ENCODE assay signal across 33 mouse cellular contexts in the genomic region with DNA sequence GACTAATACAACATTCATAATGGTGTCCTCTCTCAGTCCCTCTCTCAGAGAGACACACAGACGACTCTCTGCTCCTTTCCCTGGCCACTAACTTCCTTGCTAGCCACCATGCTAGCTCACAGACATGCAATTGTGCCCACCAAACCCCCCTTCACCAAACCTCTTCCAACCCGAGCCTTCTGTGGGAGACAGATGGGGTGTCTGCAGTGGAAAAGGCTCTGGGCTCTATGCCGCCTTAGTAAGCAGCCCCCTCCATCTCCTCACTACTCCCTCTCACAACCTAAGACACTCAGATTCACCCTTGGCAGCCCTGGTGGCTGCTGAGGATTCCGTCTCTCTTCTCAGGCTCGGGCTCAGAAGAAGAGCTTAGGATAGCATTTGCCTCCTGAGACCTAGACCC. TPM values are rescaled to one million over a fixed set of nuclear protein-coding genes. Genes with fewer than 3 reads are reported as not detected.
DNase-seq lines count a peak whose midpoint lies in the region; ATAC-seq and TF ChIP-seq lines count a peak whose summit lies in the region.
"Had no signal": no experiment of that assay in that cellular context is flagged by ENCODE, and none has a peak within 500 bp of the region (broad histone marks: within the 10 kb centered on the region; RNA-seq: fewer than 3 reads in every experiment).

No protein-coding gene starts in this region.

- no peaks in the 10 kb centered on the region for H3K27me3 ChIP-seq in hindbrain, embryonic 14.5 days (ENCODE audit: control insufficient read depth, insufficient read depth, low read length)
- H3K27me3 ChIP-seq in hindbrain, embryonic 12.5 days, result peaks cover 10% of the 10 kb centered on the region
- H3K27me3 ChIP-seq in neural tube, embryonic 13.5 days, result peaks cover 11% of the 10 kb centered on the region
- no peaks in the 10 kb centered on the region for H3K27me3 ChIP-seq in forebrain, embryonic 16.5 days (replicated peaks; ENCODE audit: control insufficient read depth, insufficient read depth, low read length)
- H3K27me3 ChIP-seq in neural tube, embryonic 15.5 days (replicated peaks), result no peaks in the 10 kb centered on the region

- no peak for DNase-seq in hindbrain, embryonic 14.5 days (ENCODE audit: low spot score)
- no peak for DNase-seq in neural tube, embryonic 10.5 days (ENCODE audit: extremely low spot score, low spot score)
- DNase-seq in left cerebral cortex, adult 2 months (ENCODE audit: extremely low spot score in 1 of 2, low spot score in 2 of 2), result no peak
- DNase-seq: adrenal gland, postnatal 25 days; B cell, adult 2 months; cerebellum, adult 2 months; gastrocnemius, adult 2 months; gastrocnemius, postnatal 36 days; heart, adult 18-20 months; heart, postnatal 4 days; liver; lung, embryonic 14.5 days; lung, postnatal 14 days; thymus, adult 18-20 months; thymus, postnatal 25 days had no signal

- WGBS in hindbrain, embryonic 14.5 days, result 50% methylated on average over 5 of the region's 5 CpGs
- WGBS in hindbrain, embryonic 12.5 days, result 43% methylated on average over 5 of the region's 5 CpGs
- WGBS in neural tube, embryonic 13.5 days, result 36% methylated on average over 5 of the region's 5 CpGs
- 32% methylated on average over 5 of the region's 5 CpGs for WGBS in forebrain, embryonic 16.5 days
- WGBS in neural tube, embryonic 15.5 days, result 25% methylated on average over 5 of the region's 5 CpGs

- H3K27ac ChIP-seq in hindbrain, embryonic 14.5 days, result peak overlapping the region; percentile 38; the same call in 1 of the 2 replicates
- H3K27ac ChIP-seq in hindbrain, embryonic 12.5 days, result no peak overlapping the region
- H3K27ac ChIP-seq in neural tube, embryonic 13.5 days (replicated peaks), result peak overlapping the region; percentile 42; the same call in 1 of the 2 replicates
- H3K27ac ChIP-seq in forebrain, embryonic 16.5 days (ENCODE audit: low read length), result peak overlapping the region; percentile 91
- H3K27ac ChIP-seq in neural tube, embryonic 15.5 days (replicated peaks), result peak overlapping the region; percentile 4; the same call in 1 of the 2 replicates
- no peak overlapping the region for H3K27ac ChIP-seq in left cerebral cortex, adult 2 months
- H3K27ac ChIP-seq: gastrocnemius, adult 2 months; kidney, embryonic 15.5 days; liver, embryonic 15.5 days; midbrain, embryonic 10.5 days; stomach, postnatal 0 days had no signal

- H3K9me3 ChIP-seq in hindbrain, embryonic 14.5 days (ENCODE audit: control insufficient read depth, low read length), result no peaks in the 10 kb centered on the region
- no peaks in the 10 kb centered on the region for H3K9me3 ChIP-seq in hindbrain, embryonic 12.5 days (replicated peaks)
- H3K9me3 ChIP-seq in neural tube, embryonic 13.5 days, result no peaks in the 10 kb centered on the region
- no peaks in the 10 kb centered on the region for H3K9me3 ChIP-seq in forebrain, embryonic 16.5 days (ENCODE audit: control insufficient read depth, low read length)
- H3K9me3 ChIP-seq in neural tube, embryonic 15.5 days (replicated peaks), result no peaks in the 10 kb centered on the region
- H3K9me3 ChIP-seq: kidney, embryonic 15.5 days; liver, embryonic 15.5 days; midbrain, embryonic 10.5 days had no signal

- no peak for ATAC-seq in hindbrain, embryonic 14.5 days (ENCODE audit: low FRiP score)
- no peak for ATAC-seq in hindbrain, embryonic 12.5 days (ENCODE audit: low FRiP score)
- no peak for ATAC-seq in neural tube, embryonic 13.5 days (ENCODE audit: low read depth)
- ATAC-seq in forebrain, embryonic 16.5 days, result peak; percentile 56
- ATAC-seq in neural tube, embryonic 15.5 days (ENCODE audit: low FRiP score), result no peak
- ATAC-seq: inflammation-experienced regulatory T-cells, adult 6 months; midbrain, embryonic 16.5 days had no signal

- no peak overlapping the region for H3K9ac ChIP-seq in hindbrain, embryonic 14.5 days
- H3K9ac ChIP-seq in hindbrain, embryonic 12.5 days, result no peak overlapping the region
- H3K9ac ChIP-seq in neural tube, embryonic 13.5 days, result 0 out of 2 replicates have a peak overlapping the region, but pooled peaks have one; percentile 23
- H3K9ac ChIP-seq in forebrain, embryonic 16.5 days (replicated peaks; ENCODE audit: low read depth, low read length), result peak overlapping the region; percentile 16; the same call in 1 of the 2 replicates
- H3K9ac ChIP-seq in neural tube, embryonic 15.5 days (replicated peaks), result no peak overlapping the region
- H3K9ac ChIP-seq: kidney, embryonic 15.5 days; liver, embryonic 15.5 days; lung, embryonic 14.5 days had no signal

- H3K36me3 ChIP-seq in hindbrain, embryonic 14.5 days (replicated peaks; ENCODE audit: control insufficient read depth, insufficient read depth), result no peaks in the 10 kb centered on the region
- no peaks in the 10 kb centered on the region for H3K36me3 ChIP-seq in hindbrain, embryonic 12.5 days
- no peaks in the 10 kb centered on the region for H3K36me3 ChIP-seq in neural tube, embryonic 13.5 days
- H3K36me3 ChIP-seq in forebrain, embryonic 16.5 days (ENCODE audit: control insufficient read depth, insufficient read depth), result no peaks in the 10 kb centered on the region
- no peaks in the 10 kb centered on the region for H3K36me3 ChIP-seq in neural tube, embryonic 15.5 days
- H3K36me3 ChIP-seq: kidney, embryonic 15.5 days; liver, embryonic 15.5 days; midbrain, embryonic 10.5 days had no signal

- H3K4me1 ChIP-seq in hindbrain, embryonic 14.5 days (replicated peaks; ENCODE audit: control insufficient read depth, insufficient read depth, low read length), result peaks cover 46% of the 10 kb centered on the region
- peaks cover 18% of the 10 kb centered on the region for H3K4me1 ChIP-seq in hindbrain, embryonic 12.5 days
- peaks cover 64% of the 10 kb centered on the region for H3K4me1 ChIP-seq in neural tube, embryonic 13.5 days (replicated peaks)
- peaks cover 73% of the 10 kb centered on the region for H3K4me1 ChIP-seq in forebrain, embryonic 16.5 days (replicated peaks; ENCODE audit: control insufficient read depth, insufficient read depth, low read length)
- H3K4me1 ChIP-seq in neural tube, embryonic 15.5 days, result peaks cover 53% of the 10 kb centered on the region
- H3K4me1 ChIP-seq: liver, embryonic 15.5 days had no signal

- intact Hi-C loops in left cerebral cortex, adult 2 months (cut with DNase I), result no loop called here

- no peak overlapping the region for H3K4me3 ChIP-seq in hindbrain, embryonic 14.5 days (replicated peaks; ENCODE audit: low read length)
- no peak overlapping the region for H3K4me3 ChIP-seq in hindbrain, embryonic 12.5 days
- no peak overlapping the region for H3K4me3 ChIP-seq in neural tube, embryonic 13.5 days
- H3K4me3 ChIP-seq in forebrain, embryonic 16.5 days (replicated peaks; ENCODE audit: low read length), result no peak overlapping the region
- no peak overlapping the region for H3K4me3 ChIP-seq in neural tube, embryonic 15.5 days (replicated peaks)
- H3K4me3 ChIP-seq in left cerebral cortex, adult 2 months, result no peak overlapping the region
- H3K4me3 ChIP-seq: gastrocnemius, adult 2 months; kidney, embryonic 15.5 days; liver, embryonic 15.5 days; midbrain, embryonic 10.5 days; myocyte had no signal

- no peak overlapping the region for H3K4me2 ChIP-seq in hindbrain, embryonic 14.5 days (replicated peaks)
- H3K4me2 ChIP-seq in hindbrain, embryonic 12.5 days (replicated peaks), result no peak overlapping the region
- no peak overlapping the region for H3K4me2 ChIP-seq in neural tube, embryonic 13.5 days
- H3K4me2 ChIP-seq in forebrain, embryonic 16.5 days (ENCODE audit: low read length), result peak overlapping the region; percentile 31
- no peak overlapping the region for H3K4me2 ChIP-seq in neural tube, embryonic 15.5 days
- H3K4me2 ChIP-seq: heart, embryonic 11.5 days; kidney, embryonic 15.5 days; liver, embryonic 15.5 days; lung, embryonic 14.5 days had no signal

- TF ChIP-seq CTCF in left cerebral cortex, adult 2 months (IDR thresholded peaks at IDR 0.05), result no peak

RNA-seq across cellular contexts. Expression of gene Neurod2, which starts 41.9 kb away (rescaled TPM):
- polyA plus RNA-seq in hindbrain, embryonic 14.5 days (2014; fragmentation: Nextera tagmentation; extraction: Ambion mirVana), result 21.7 and 25.5 TPM in 2 replicates
- 7.2 and 10.2 TPM in 2 replicates for polyA plus RNA-seq in hindbrain, embryonic 12.5 days (2016; fragmentation: Nextera tagmentation; extraction: Ambion mirVana)
- 26.4 and 27.0 TPM in 2 replicates for polyA plus RNA-seq in neural tube, embryonic 13.5 days (2015; fragmentation: Nextera tagmentation; extraction: Ambion mirVana)
- 110 and 133 TPM in 2 replicates for polyA plus RNA-seq in forebrain, embryonic 16.5 days (2015; fragmentation: Nextera tagmentation; extraction: Ambion mirVana)
- polyA plus RNA-seq in neural tube, embryonic 15.5 days (2015; fragmentation: Nextera tagmentation; extraction: Ambion mirVana), result 13.7 and 16.3 TPM in 2 replicates
- 10 to 100 TPM; 70.2 to 76.3 TPM for total RNA-seq in left cerebral cortex, adult 2 months (2021)
- total RNA-seq: adrenal gland, adult 18-20 months; adrenal gland, postnatal 25 days; gastrocnemius, adult 2 months; gastrocnemius, postnatal 36 days; heart, adult 18-20 months; heart, postnatal 4 days; megakaryocyte progenitor cell, adult 5-6 weeks; neutrophil, adult 5-6 weeks had no signal
- polyA plus RNA-seq: heart, embryonic 16.5 days; inflammation-experienced regulatory T-cells, adult 6 months; kidney, embryonic 15.5 days; limb, embryonic 11.5 days; liver, embryonic 15.5 days; lung, embryonic 14.5 days; myocyte; spleen, adult 2 months had no signal

Comparison
In these comparisons a context has a peak if more than half of its experiments do, and no peak if none do; other contexts are left out.
1. H3K27ac ChIP-seq: peak in hindbrain, embryonic 14.5 days (single experiment), neural tube, embryonic 13.5 days (single experiment), forebrain, embryonic 16.5 days (single experiment) and neural tube, embryonic 15.5 days (single experiment); none in hindbrain, embryonic 12.5 days (single experiment) and left cerebral cortex, adult 2 months (single experiment).
2. H3K9ac ChIP-seq: peak in neural tube, embryonic 13.5 days (single experiment) and forebrain, embryonic 16.5 days (single experiment); none in hindbrain, embryonic 14.5 days (single experiment), hindbrain, embryonic 12.5 days (single experiment) and neural tube, embryonic 15.5 days (single experiment).